Mouse (Mus musculus): ENCODE data around the gene Eif4a1.
"Not testable (repeated sequence)": the region's sequence is repeated elsewhere in the genome, so short reads cannot be mapped to it uniquely, and the experiment has no call there.

The Eif4a1 gene

GRCm38 (mm10) chr11:69672211-69672706 lies at the start of gene Eif4a1:
Gene Eif4a1, minus strand, starts transcription at chr11:69672423.
- in situ Hi-C loops (cut with MboI): no loop called here

GRCm38 (mm10) chr11:69720852-69721251 lies 48.6 kb upstream of the Eif4a1 start:
- in situ Hi-C loops (cut with MboI): no loop called here

GRCm38 (mm10) chr11:69719423-69719822 lies 47.2 kb upstream of the Eif4a1 start:
- in situ Hi-C loops (cut with MboI): no loop called here

DNA sequence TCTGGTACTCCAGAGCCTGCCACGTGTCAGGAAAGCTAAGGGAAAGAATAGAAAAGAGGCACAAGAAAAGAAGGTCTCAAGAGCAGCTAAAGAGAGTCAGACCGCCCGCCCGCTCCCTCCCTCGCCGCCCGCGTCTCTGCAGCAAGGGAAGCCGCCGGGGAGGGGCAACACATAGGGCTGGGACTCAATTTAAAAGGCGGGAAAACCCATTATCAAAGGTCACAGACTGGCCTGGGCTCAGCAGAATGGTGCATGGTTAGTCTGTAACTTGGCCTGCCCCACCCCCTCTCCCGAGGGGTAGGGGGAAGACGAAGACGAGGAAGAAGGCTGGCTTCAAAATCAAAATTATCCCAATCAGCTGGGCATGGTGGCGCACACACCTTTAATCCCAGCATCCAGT lies 46.4 kb upstream of the Eif4a1 start:
- in situ Hi-C loops (cut with MboI): no loop called here

DNA sequence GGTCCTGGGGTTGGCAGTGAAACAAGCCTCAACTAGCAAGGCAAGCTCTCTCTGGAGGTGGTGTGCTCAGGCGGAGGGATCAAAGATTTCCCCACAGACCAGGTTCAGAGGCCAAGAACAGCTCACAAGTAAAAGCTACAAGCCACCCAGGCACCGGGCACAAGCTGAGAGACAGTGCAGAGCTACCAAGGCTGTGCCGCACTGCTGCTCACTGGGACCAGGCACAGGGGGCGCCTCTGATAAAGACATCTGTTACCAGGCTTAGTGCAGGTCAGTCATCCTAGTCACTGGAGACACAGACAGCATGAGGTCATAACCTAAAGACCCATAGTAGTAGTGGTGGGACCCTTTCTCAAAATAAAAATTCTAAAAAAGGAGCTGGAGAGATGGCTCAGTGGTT lies 44.7 kb upstream of the Eif4a1 start:
- in situ Hi-C loops (cut with MboI): no loop called here

DNA sequence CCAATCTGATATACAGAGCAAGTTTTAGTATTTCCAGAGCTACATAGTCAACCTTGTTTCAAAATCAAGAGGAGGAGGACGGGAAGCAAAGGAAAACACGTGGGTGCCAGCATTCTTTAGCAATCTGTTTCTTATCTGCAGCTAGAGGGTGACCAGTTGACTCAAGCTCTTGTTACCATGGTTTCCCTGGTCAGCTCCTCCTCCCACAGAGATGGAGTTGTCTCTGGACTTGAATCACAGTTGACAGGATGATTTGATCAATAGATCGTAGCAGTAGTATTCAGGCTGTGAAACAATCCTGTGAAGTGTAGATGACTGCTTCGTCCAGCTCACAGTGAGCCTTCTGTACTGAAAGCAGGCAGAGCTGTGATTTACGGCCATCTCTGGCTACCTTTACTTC lies 43.7 kb upstream of the Eif4a1 start:
- in situ Hi-C loops (cut with MboI): no loop called here

DNA sequence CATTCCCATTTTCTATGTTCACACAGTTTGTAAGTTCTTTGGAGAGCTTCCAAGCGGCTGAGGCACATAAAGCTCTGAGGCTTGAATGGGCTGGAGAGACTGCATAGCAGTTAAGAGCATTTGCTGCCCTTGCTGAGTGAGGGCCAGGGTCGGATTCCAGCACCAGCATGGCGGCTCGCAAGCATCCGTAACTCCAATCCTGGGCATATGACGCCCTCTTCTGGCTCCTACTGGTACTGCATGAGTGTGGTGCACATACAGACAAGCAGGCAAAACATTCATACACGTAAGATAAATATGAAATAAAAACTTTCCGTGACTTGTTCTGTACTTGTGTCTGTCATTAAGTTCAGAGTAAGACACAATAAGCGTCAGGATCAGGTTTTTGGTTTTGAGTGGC lies 43.3 kb upstream of the Eif4a1 start:
- in situ Hi-C loops (cut with MboI): no loop called here

GRCm38 (mm10) chr11:69714636-69715329 lies 42.6 kb upstream of the Eif4a1 start:
- in situ Hi-C loops (cut with MboI): no loop called here

- in situ Hi-C loops (cut with MboI): no loop called here
Observed at GRCm38 (mm10) chr11:69712954-69713672, 40.9 kb upstream of the Eif4a1 start.

DNA sequence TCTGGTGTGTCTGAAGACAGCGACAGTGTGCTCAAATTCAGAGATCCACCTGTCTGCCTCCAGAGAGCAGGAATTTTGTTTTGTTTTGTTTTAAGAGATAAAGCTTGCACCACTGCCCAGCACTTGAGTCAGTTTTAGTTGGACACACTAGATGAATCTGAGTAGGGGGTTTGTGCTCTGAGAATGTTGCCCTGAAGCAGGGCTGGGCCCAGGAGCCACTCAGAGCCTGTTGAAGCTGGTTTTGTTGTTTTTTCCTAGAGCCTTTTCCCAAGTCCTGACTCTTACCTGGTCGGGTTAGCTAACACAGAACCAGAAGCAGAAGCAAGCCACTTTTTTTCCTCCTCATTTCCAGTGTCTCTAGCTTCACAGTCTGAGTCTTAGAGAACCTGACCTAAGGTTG lies 38.9 kb upstream of the Eif4a1 start:
- in situ Hi-C loops (cut with MboI): no loop called here

GRCm38 (mm10) chr11:69710470-69710869 lies 38.2 kb upstream of the Eif4a1 start:
- in situ Hi-C loops (cut with MboI): no loop called here

DNA sequence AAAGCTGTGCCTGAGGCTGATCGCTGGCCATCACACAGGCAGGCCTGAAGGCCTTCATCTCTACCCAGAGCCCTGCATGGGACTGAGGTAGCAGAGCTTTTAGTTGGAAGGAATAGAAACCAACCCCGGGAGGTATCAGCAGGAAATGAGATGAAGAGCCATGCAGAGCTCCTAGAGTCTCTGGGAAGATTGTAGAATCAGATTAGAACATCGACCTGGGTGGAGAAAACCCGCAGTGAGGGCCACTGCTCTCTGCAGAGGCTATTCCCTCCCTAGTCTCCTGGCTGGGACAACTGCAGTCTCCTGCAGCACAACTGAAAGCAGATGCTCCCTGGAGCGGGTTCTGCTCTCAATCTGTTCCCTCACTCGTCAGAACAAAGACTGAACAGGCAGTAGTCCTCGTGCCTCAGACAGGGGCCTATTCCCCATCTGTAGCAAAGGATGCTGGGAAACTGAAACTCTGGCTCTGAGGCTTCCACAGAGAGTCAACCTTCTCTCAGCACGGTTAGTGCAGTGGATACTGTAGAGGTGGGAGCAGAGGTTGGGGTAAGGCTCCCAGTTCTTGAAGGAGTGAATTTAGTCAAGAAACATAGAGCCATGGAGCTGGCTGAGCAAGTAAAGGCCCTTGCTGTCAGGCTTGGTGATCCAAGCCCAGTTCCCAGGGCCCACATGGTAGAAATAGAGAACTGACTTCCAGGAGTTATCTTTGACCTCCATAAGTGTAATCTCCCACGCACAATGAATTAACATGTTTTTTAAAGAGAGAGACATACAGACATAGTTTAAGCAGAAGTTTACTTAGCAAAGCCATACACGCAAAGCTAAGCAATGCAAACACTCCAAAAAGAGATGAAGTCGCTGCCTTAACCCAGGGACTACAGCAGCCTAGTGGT lies 37.6 kb upstream of the Eif4a1 start:
- in situ Hi-C loops (cut with MboI): no loop called here

- in situ Hi-C loops (cut with MboI): no loop called here
Observed at GRCm38 (mm10) chr11:69708614-69709265, 36.5 kb upstream of the Eif4a1 start.

DNA sequence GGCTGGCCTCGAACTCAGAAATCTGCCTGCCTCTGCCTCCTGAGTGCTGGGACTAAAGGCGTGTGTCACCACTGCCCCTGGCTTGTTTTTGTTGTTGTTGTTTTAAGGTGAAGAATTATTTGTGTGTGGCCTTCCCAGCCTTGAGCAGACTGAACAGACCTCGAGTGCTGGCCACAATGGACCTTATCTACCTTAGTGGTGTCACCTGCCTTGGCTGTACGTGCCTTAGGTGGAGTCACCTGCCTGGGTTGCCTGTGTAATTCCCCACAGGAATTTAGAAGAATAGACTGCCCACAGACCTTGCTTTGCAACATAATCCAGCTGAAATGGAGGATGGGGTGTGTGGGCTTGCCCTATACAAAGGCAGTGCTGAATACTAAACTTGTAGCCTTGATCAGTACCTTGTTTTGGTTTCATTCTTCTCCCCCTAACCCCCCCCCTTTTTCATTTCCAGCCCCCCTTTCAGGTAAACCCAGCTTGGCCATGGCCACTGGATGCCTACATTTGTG lies 35.7 kb upstream of the Eif4a1 start:
- in situ Hi-C loops (cut with MboI): no loop called here

DNA sequence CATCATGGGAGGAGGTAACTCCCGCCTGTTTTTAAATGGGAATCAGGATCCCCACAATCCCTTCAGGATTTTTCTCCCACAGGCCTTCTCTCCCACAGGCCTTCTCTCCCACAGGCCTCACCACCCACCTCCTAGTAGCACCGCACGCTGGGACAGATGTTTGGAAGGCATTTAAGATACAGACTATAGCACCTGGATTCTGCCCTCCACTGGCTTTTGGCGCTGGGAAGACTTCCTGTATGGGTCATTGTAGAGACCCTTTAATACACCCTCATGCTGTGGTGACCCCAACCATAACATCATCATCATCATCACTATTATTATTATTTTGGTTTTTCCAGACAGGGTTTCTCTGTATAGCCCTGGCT lies 35.2 kb upstream of the Eif4a1 start:
- in situ Hi-C loops (cut with MboI): no loop called here

- in situ Hi-C loops (cut with MboI): no loop called here
Observed at GRCm38 (mm10) chr11:69706775-69707479, 34.7 kb upstream of the Eif4a1 start.

GRCm38 (mm10) chr11:69704613-69705010 lies 32.4 kb upstream of the Eif4a1 start:
- in situ Hi-C loops (cut with MboI): no loop called here

GRCm38 (mm10) chr11:69703814-69704612 lies 31.8 kb upstream of the Eif4a1 start:
- in situ Hi-C loops (cut with MboI): no loop called here

DNA sequence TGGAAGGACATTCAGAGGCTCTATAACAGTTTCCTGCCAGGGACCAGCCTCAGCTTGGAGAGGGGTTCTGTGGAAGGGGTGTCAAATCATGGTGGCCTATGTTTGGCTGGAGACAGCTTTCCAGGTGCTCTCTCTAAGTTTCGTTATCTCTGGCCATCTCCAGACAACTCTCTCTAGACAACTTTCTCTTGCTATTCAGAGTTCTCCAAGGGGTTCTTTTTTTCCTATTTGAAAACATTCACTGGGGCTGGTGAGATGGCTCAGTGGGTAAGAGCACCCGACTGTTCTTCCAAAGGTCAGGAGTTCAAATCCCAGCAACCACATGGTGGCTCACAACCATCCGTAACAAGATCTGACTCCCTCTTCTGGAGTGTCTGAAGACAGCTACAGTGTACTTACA lies 31.2 kb upstream of the Eif4a1 start:
- in situ Hi-C loops (cut with MboI): not testable (repeated sequence)

GRCm38 (mm10) chr11:69702886-69703285 lies 30.7 kb upstream of the Eif4a1 start:
- in situ Hi-C loops (cut with MboI): not testable (repeated sequence)

All from mature B cell (primary cell).